Mouse (Mus musculus) midbrain, embryonic 14.5 days (tissue): ENCODE measurements at regions not wholly inside any gene's neighbourhood (a gene's known extent, or its start where the extent isn't known, plus 50 kb on each side); places are given as distances from the start of the nearest gene placed in this dataset. TPM values are rescaled to one million over a fixed set of nuclear protein-coding genes. Genes with fewer than 3 reads are reported as not detected.
A peak's percentile ranks its signal among the peaks of the same experiment; 100 is the strongest.
"Not testable (repeated sequence)": the region's sequence is repeated elsewhere in the genome, so short reads cannot be mapped to it uniquely, and the experiment has no call there.

Experiments used
- ATAC-seq: fragments of 200-750 bp; cut with Nextera tagmentation; 2 replicates; pipeline ENCODE4 v1.8.0; 2017; ENCODE audit warnings: moderate number of reproducible peaks, moderate library complexity; ENCODE audit not compliant: low FRiP score, low TSS enrichment
- DNase-seq: peaks from one replicate; pipeline ENCODE4 v3.0.0-alpha.2; 2015
- H3K27ac ChIP-seq: fragments of 300-500 bp; sonication (generic); replicated peaks from 2 replicates; pipeline ENCODE4 v1.5.1; 2014; ENCODE audit warnings: mild to moderate bottlenecking, low read depth, low read length, moderate library complexity
- H3K27me3 ChIP-seq: fragments of 300-500 bp; sonication (generic); 2 replicates; pipeline ENCODE4 v1.6.1; 2014; ENCODE audit warnings: low read length, control low read depth, mixed read lengths; ENCODE audit not compliant: control insufficient read depth, insufficient read depth
- H3K36me3 ChIP-seq: fragments of 300-500 bp; sonication (generic); 2 replicates; pipeline ENCODE4 v1.6.1; 2014; ENCODE audit warnings: low read length, control low read depth; ENCODE audit not compliant: control insufficient read depth, insufficient read depth
- H3K4me1 ChIP-seq: fragments of 300-500 bp; sonication (generic); 2 replicates; pipeline ENCODE4 v1.6.1; 2014; ENCODE audit warnings: mild to moderate bottlenecking, antibody characterized with exemption, low read length, control low read depth; ENCODE audit not compliant: control insufficient read depth, insufficient read depth
- H3K4me2 ChIP-seq: fragments of 300-500 bp; sonication (generic); 2 replicates; pipeline ENCODE4 v1.6.1; 2014; ENCODE audit warnings: mild to moderate bottlenecking, low read length, moderate library complexity
- H3K4me3 ChIP-seq: fragments of 300-500 bp; sonication (generic); replicated peaks from 2 replicates; pipeline ENCODE4 v1.5.1; 2014; ENCODE audit warnings: low read depth, low read length
- H3K9ac ChIP-seq: fragments of 300-500 bp; sonication (generic); replicated peaks from 2 replicates; pipeline ENCODE4 v1.6.1; 2014; ENCODE audit warnings: mild to moderate bottlenecking, low read length, moderate library complexity
- H3K9me3 ChIP-seq: fragments of 300-500 bp; sonication (generic); 2 replicates; pipeline ENCODE4 v1.6.1; 2016; ENCODE audit warnings: low read length, control low read depth, mixed read lengths; ENCODE audit not compliant: control insufficient read depth
- WGBS: fragments of 180-500 bp; shearing (Covaris S2); extraction: QIAGEN DNeasy Blood & Tissue Kit; methylation state at CpG from one replicate; pipeline ENCODE4 v1.1.7; 2014; 5-methylcytosine and 5-hydroxymethylcytosine counted together
- microRNA-seq: library from miRNA; unstranded; fragments of <30 nt; microRNA quantifications from one replicate; pipeline ENCODE4, GENCODE M21; 2016

DNA sequence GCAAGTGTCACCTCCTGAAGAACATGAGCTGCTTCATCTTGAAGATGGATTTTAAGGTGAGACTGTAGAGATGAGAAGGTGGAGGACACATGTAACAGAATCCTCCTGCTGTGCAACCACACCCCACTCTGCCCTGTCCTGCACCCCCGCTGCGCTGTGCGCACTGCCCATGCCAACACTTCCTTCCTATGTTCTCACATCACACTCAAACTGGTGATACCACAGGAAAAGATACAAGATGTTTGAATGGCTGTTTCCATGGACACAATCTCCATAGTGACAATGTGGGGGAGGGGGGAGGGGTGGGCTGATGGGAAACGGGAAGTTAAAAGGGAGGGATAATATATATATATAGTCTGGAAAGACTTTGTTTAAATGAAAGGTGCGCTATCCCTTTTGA, 765.3 kb downstream of the Trib2 start:
- Histone ChIP-seq H3K4me1 (no peaks in the 10 kb centered on the region), H3K27ac (no peak overlapping the region), H3K4me2 (no peak overlapping the region), H3K4me3 (no peak overlapping the region), H3K27me3 (no peaks in the 10 kb centered on the region), H3K9ac (no peak overlapping the region), H3K9me3 (no peaks in the 10 kb centered on the region), H3K36me3 (no peaks in the 10 kb centered on the region)
- 90% methylated on average over 5 of the region's 5 CpGs for WGBS
- ATAC-seq (no peak), DNase-seq (no peak)

DNA sequence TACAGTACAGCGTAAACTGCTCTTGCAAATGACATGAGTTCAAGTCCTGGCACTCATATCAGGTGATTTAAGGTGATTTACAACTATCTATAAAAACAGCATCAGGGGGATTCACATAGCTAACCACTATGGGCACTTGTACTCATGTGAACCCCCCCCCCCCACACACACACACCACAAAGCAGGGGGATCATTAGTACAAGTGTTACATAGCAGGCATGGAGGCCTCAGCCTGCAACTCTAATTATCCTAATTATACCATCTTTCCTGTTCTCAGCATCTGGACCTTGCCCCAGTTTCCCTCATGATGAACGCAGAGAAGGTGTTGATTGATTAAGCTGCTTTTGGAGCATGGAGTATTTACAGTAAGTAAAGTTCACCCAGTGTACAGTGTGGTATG, 773.5 kb downstream of the Trib2 start:
- H3K9me3 ChIP-seq, result no peaks in the 10 kb centered on the region
- H3K9ac ChIP-seq, result no peak overlapping the region
- no peak overlapping the region for H3K4me3 ChIP-seq
- ATAC-seq (no peak), DNase-seq (no peak)
- H3K4me1 ChIP-seq, result no peaks in the 10 kb centered on the region
- H3K4me2 ChIP-seq, result no peak overlapping the region
- 97% methylated on average over 2 of the region's 2 CpGs for WGBS
- H3K36me3 ChIP-seq, result no peaks in the 10 kb centered on the region
- H3K27me3 ChIP-seq, result no peaks in the 10 kb centered on the region
- H3K27ac ChIP-seq, result no peak overlapping the region

GRCm38 (mm10) chr12:15011091-15011490, 805.6 kb downstream of the Trib2 start:
- H3K27me3 ChIP-seq, result no peaks in the 10 kb centered on the region
- no peak for ATAC-seq

DNA sequence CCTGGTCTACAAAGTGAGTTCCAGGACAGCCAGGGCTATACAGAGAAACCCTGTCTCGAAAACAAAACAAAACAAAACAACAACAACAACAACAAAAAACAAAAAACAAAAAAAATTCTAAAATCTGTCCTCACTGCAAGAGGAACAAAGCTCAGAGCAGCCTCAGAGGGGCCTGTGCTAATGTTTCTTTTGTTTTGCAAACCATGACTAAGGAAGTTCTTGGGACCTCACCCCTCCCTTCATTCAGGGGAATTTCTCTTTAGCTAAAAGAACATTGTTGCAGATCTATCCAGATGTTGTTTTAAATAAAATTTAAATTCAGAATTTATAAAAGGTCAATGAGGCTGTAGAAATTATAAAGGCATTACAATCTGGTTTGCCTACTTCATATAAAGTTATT, 814.3 kb downstream of the Trib2 start:
- H3K27me3 ChIP-seq, H3K4me3 ChIP-seq, H3K4me2 ChIP-seq, H3K4me1 ChIP-seq, H3K36me3 ChIP-seq, H3K27ac ChIP-seq, DNase-seq, ATAC-seq, H3K9me3 ChIP-seq, H3K9ac ChIP-seq: not testable (repeated sequence)
- 75% methylated on average over 1 of the region's 1 CpGs for WGBS

More at GRCm38 (mm10) chr12:15011091-15011490, 805.6 kb downstream of the Trib2 start:
- no peak overlapping the region for H3K4me3 ChIP-seq
- peak; percentile 3 for DNase-seq
- no peaks in the 10 kb centered on the region for H3K4me1 ChIP-seq
- H3K27ac ChIP-seq, result no peak overlapping the region
- H3K9ac ChIP-seq, result no peak overlapping the region
- H3K36me3 ChIP-seq, result no peaks in the 10 kb centered on the region
- no peaks in the 10 kb centered on the region for H3K9me3 ChIP-seq
- no peak overlapping the region for H3K4me2 ChIP-seq

Small RNA genes in the stretch of these regions (microRNA-seq; reads per million reads assigned to microRNA genes)
- not detected for gene Gm27682
